Mouse (Mus musculus) megakaryocyte progenitor cell, adult 5-6 weeks (primary cell): ENCODE data around the gene Oard1. TPM values are rescaled to one million over a fixed set of nuclear protein-coding genes. Genes with fewer than 3 reads are reported as not detected.

Experiments used
- ATAC-seq: replicated peaks from 2 replicates; pipeline ENCODE4 v1.8.0; 2016; ENCODE audit warnings: mild to moderate bottlenecking, moderate TSS enrichment, inconsistent platforms; ENCODE audit not compliant: poor library complexity
- total RNA-seq, 2 experiments: library from RNA; stranded (forward) in 1 of 2; stranded (reverse) in 1 of 2; fragments of 157-497, 149-512 nt in 1 of 2; fragments of 200-1000 nt in 1 of 2; gene quantifications; 2 replicates each; pipeline versions ENCODE4 v1.2.3 to v1.2.4; 2015 to 2017

Oard1 gene
- total RNA-seq, 2 experiments from 2014 or later: 39.8 to 60.9 TPM

DNA sequence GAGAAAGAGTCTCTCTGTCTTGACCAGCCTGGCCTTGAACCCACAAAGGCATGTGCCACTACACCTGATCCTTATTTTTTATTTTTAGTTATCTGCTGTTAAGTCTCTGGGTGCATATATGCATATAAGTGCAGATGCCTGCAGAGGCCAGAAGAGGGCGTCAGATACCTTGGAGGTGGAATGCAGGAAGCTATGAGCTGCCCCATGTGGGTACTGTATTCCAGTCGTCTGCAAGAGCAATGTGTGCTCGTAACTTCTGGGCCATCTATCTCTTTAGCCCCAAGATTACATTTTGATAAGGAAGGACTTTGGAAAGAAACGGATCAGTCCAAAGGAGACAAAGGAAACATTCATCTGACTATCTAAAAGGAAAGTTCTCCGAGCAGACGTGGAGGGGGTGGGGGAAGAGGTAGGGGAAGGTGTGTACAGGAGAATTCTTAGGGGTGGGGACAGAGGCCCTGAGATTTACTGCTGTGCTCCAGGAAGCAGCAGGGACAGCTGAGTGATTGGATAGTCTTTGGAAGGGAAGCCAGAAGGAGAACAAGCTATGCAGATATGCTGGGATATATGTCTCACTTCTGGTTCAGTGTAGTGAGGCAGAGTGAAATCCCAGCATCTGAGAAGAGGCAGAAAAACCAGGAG, 24.0 kb downstream of the Oard1 start:
- ATAC-seq: peak; percentile 59

DNA sequence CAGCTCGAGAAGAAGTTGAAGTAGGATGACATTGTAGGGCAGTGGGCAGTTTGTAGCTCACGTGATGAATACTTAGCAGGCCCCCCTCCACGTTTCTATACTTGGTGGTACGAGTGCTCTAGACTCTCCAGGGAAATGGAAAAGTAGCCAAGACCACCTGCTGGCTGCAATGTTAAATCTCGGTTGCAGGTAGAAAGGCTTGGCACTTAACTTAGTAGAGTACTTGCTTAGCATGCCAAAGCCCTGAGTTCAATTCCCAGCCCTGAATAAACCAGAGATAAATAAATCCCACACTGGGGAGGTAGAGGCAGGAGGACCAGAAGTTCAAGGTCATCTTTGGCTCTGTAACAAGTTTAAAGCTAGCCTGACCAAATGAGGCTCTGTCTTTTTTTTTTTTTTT, 24.7 kb downstream of the Oard1 start:
- ATAC-seq: no peak

DNA sequence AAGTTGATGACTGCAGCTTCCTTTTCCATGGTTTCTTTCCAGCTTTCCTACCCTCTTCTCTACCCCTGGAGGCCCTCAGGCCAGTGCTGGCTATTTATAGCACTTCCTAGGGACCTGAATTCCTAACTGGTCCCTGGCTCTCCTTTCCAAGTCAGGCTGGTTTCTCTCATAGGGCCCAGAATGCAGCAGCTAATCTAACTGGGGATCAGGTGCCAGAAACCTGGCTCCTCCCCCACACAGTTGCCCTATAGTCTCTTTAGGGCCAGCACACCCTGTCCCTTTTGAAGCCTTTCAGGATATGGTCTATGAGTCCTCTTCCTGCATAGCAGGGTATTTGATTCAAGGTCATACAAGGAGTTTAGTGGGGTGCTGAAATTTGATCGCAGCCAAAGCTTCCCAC, 26.7 kb downstream of the Oard1 start:
- ATAC-seq: no peak

DNA sequence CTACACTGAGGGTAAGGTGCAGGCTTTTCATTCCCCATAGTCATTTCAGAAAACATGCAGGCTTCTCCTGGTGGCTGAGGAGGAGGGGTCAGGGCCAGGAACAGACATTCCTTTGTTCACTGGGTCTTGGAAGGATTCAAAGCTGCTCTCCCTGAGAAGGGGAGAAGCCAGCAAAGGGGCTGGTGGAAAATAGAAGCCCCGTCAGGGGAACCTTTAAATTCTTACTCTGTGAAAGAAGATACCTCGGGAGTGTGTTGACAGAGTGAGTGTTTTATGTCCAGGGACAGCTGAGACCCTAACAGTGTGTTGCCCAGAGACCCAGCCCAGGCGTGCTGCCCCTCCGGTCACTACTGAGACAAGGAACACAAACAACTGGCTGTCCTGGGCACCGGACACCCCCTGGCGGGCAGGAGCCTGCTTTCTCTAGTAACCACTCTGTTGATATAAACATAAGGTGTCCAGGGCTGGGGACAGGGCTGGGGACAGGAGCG, 27.7 kb downstream of the Oard1 start:
- ATAC-seq: no peak

DNA sequence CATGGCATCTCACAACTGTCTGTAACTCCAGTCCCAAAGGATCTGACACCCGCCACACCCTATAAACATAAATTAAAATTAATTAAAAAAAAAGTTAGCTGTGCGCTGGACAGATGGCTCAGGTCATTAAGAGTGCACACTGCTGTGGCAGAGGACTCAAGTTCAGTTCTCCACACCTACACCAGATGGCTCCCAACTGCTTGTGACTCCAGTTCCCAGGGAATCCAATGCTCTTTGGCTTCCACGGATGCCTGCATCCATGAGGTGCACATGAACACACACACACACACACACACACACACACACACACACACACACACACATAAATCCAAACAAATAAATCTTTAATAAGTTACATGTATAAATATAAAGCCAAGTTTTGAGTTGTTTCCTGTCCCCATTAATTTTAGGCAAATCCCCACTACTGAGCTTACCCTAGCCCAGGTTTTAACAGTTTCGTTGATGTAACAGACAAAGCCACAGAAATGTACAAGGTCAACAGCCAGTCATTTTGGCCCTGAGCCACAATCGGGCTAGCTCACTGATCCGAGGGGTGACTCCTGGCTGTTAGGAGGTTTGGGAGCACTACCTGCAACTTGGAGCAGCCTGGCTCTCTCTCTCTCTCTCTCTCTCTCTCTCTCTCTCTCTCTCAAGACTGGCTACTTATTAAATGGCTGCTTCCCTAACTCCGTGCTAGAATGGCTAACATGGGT, 33.1 kb downstream of the Oard1 start:
- no peak for ATAC-seq

DNA sequence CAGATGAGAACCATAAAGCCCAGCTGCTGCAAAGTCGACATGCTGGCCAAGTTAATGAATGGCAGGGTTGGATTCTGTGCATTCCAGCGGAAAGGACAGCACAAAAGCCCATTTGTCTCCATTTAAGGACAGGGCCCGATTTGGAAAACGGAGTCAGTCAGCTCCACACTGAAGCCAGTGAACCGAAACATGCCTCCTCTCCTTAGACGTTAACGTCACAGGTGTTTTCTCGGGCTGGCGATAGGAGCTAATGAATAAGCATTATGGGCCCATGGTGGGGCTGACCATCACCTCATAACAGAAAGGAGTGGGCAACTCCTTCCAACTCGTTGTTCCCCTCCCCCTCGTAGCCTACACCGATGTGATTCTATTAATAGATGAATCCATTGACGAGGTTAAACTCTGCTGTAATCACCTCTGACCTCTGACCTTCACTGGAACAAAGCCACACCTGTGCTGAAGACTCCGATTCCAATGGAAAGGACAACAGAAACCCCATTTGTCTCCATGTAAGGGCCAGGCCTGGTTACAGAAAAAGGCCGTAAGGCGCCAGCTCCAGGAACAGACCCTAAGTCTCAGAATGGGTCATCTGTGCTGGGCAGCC, 33.8 kb downstream of the Oard1 start:
- ATAC-seq: no peak

DNA sequence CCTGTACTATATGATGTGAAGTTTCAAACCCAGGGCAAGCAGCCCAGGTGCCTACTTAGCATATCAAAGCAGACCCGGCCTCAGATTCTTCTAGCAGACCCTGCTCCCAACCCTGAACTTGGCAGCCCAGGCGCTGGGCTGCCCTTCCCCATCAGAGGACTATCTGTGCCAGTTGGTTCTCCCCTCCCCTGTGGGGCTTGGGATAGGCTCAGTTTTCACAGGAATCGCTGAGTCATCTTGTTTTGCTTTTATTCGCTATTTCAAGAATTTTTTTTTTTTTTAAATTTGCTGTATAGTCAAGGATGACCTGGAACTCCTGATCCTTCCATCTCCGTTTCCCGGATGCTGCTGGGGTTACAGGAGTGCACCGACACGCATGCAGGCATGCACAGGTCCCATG, 37.9 kb downstream of the Oard1 start:
- ATAC-seq: peak; percentile 24

DNA sequence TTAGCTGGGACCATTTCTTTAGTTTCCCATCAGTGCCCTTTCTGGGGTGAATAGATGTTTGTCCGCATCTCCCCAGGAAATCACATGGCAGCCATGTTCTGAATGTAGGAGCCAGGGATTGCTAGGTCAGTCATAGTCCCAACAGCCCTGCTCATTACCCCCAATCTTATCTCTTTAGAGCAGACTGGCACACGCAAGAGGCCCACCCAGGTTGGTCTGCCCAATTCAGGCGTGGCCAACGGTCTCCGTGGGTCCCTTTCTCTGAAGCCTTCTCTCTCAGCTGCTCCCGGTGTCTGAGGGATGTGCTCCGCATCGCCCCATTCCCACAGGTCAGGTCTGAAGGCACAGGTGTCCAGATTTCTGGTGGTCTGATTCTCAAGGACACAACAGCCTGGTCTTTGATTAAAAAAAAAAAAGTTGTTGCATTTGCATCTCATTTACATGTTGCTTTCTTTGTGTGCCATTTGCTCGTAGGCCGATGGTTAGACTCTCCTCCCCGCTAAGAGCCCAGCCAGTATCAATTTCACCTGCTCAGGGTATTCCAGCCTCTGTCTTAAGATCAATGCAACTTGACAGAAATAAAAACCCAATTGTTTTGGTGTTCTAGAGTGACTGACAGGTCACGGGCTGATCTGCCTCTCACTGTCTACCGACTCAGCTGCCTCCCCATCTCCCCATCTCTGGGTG, 41.0 kb downstream of the Oard1 start:
- peak; percentile 70 for ATAC-seq

DNA sequence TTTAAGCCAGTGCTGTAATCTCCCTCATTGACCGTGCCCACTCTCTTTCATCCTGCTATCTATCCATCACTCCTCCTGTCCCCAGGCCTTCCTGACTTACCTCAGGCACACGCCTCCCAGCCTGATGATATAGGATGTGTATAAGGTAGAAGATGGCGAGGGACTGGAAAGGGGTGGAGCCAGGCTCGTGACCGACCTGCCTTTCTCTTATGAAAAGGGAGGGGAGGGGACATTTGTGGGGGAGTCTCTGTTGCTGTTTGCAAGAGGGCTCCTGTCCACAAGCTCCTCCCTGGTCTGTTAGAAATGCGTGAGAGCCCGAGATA, 41.5 kb downstream of the Oard1 start, which contains the start of gene Tspo2:
TSS of gene Tspo2 (minus strand) at position 170 of the 323 bp plus-strand sequence.
- ATAC-seq: peak; percentile 71

DNA sequence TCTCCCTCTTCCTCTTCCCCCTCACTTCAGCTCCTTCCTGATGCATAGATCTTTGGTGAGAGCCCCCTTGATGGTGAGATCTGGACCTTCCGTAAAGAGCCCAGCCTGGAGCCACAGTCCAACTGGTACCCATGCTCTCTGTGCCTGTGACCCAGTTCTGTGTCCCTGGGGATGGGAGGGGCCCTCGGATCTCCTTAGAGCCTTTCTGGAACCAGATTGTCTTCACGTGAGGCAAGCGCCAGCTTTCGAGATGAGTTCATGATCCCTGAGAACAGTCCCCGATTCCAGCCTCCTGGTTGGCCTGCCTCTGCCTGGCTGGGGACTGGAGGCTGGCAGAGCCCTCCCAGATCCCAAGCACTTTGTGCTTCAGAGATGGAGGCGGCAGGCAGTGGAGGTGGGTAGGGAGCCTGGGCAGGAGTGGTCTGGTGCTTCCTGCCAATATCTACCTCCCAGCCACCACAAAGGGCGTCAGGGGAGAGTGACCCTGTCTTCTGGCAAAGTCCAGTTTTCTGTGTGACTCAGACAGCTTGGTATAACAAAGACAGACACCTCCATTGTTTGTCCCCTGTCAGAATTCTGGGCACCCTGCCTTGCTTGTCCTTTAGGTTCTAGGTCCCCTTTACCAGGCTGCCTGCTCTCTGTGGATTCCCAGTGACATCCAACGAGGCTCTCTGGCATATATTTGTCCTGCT, 42.1 kb downstream of the Oard1 start:
- 0 out of 2 replicates have a peak, but pooled peaks have one; percentile 1 for ATAC-seq

DNA sequence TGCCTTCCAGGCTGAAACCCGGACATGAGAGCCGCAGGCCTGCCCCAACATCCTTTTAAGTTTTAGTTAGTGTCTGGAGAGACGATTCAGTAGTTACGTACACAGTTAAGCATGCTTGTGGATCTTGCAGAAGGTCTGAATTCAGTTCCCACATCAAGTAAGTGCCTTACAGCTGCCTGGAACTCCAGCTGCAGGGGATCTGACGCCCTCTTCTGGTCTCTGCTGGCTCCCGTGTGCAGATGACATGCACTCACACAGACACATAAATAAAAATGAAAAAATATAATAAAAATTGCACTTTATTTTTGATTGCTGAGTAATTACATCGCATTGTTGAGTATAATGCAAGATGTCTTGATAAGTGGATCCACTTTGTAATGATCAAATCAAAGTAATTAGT, 43.7 kb downstream of the Oard1 start:
- ATAC-seq: no peak

DNA sequence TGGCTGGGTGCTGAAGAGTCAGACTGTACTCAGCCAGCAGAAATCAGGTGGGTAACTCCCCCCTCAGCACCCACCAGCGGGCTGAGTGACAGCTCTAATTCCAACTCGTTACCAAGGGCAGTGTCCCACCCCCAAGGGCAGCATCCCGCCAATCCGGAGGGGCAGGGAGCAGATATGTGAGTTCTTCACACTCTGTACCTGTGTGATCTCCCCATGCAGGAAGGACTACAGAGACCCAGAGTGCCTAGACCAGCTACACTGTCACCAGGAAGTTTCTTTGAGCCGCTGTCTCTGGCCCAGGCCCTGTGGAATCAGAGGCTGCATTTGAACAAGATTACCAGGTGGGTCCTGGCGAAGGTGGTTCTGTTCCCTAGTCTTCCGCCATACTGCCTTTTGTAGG, 44.4 kb downstream of the Oard1 start:
- ATAC-seq: no peak

DNA sequence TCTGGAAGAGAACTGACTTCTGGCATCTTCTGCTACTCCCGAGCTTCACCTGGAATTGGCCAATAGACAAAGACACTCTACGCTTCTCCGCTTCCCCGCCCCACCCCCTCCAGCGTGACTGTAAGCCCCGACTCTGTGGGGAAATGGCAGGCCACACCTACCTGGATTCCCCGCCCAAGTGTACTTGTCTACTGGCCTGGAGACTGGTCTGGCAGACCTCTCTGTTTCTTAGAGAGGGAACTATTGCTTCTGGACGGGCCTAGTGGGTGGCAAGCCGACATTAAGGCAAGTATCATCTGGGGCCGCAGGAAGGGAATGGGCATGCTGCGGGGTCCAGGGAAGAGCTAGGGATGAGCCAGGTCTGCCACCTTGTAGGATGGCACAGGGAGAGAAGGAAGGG, 44.9 kb downstream of the Oard1 start, which contains the start of gene Unc5cl:
TSS of gene Unc5cl (plus strand) at position 214 of the 400 bp plus-strand sequence.
- ATAC-seq: no peak

DNA sequence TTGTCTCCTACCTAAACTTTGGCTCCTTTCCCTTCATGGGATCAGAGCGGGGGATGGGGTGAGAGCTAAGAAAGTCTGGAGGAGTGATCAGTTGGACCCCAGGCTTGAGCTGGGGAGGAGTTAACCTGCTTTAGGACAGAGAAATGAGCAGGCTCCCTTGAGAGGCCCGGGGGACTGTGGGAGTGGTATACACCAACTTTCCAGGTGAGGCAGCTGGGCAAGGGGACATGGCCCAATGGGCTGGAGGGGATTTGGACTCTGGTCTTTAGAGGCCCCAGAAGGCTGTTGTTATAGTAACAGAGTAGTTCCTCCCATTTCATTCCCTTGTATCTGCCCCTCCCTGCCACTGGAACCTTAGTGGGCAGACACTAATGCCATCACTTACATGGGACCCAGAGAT, 46.1 kb downstream of the Oard1 start:
- no peak for ATAC-seq

DNA sequence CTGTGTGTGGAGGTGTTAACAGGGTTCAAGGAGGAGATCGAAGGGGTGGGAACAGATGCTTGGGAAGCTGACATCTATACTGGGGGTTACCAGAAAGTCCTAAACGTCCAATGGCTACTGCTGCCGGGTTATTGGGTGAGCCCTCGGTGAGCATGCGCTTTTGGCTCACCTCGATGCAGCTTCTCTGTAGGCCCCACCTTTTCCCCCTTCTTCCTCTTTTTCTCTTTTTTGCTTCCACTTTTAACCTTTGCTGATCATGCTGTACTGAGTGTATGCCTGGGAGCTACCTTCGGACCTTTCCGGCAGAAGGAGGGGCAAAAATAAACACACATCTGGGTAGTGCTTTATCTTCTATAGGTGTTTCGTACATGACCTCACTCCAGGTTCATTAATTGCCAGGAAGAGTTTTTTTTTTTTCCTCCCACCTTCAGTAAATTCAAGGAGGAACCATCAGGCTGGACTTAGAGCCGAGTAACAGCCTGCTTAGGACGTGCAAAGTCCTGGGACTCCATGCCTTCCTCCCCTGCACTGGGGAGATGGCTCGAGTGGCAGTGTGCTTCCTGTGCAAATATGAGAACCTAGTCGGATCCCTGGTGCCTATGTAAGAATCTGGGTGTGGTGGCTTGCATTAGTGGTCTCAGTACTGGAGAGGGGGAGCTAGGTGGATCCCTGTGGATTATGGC, 48.3 kb downstream of the Oard1 start:
- ATAC-seq: peak; percentile 45

DNA sequence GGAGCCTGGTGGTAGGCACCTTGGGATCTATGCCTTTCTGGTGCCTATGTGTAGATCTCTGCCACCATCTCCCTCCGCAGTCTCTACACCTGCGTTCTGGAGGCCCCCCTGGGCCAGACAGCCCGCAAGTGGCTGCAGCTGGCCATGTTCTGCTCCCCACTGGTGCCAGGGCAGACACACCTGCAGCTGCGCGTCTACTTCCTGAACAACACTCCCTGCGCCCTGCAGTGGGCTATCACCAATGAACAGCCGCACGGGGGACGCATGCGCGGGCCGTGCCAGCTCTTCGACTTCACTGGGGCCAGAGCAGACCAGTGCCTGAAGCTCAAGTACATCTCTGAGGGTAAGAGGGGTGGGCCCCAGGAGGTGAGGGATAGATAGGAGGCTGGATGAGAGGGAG, 52.3 kb downstream of the Oard1 start:
- ATAC-seq: peak; percentile 65

DNA sequence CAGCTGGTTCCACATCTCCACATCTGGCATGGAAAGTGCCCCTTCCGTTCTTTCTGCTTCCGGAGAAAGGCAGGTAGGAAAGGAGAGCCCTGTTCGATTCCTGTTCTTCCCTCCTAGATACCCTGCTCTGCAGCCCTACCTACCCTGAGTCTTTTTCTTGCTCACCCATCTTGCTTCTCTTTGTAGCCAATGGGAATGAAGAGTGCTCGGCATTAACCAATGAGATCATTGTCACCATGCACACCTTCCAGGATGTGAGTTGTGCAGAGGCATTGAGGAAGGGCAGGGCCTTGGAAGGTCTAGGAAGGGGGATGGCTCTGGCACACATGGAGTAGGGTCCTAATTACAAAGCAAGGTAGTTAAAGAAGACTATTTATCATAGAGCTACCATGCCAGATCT, 53.6 kb downstream of the Oard1 start:
- no peak for ATAC-seq
